Mouse (Mus musculus) megakaryocyte, embryonic 14.5 days (primary cell): Measurements from ENCODE around the gene Hacl1. TPM values are rescaled to one million over a fixed set of nuclear protein-coding genes. Genes with fewer than 3 reads are reported as not detected.
A peak's percentile ranks its signal among the peaks of the same experiment; 100 is the strongest.

Experiments used
- H3K27me3 ChIP-seq: replicated peaks from 2 replicates; pipeline ENCODE3; 2012; ENCODE audit warnings: inconsistent platforms
- H3K36me3 ChIP-seq: replicated peaks from 2 replicates; pipeline ENCODE3; 2012; ENCODE audit warnings: low read length, inconsistent platforms, mixed read lengths
- H3K4me1 ChIP-seq: 2 replicates; pipeline ENCODE4 v1.6.1; 2012; ENCODE audit warnings: inconsistent platforms
- H3K4me3 ChIP-seq: replicated peaks from 2 replicates; pipeline ENCODE3; 2012; ENCODE audit warnings: moderate library complexity, mild to moderate bottlenecking, inconsistent platforms
- H3K9me3 ChIP-seq: 2 replicates; pipeline ENCODE4 v1.6.1; 2012; ENCODE audit warnings: inconsistent platforms
- FLI1 ChIP-seq: IDR thresholded peaks from 2 replicates; pipeline ENCODE4 v1.6.1; 2012; ENCODE audit warnings: low read length, inconsistent platforms, mixed read lengths
- GATA1 ChIP-seq: IDR thresholded peaks from 3 replicates; pipeline ENCODE4 v1.6.1; 2012; ENCODE audit warnings: mixed read lengths, low read length, inconsistent platforms, borderline replicate concordance
- polyA plus RNA-seq: library from polyadenylated mRNA; stranded (reverse); fragments of >175 nt; gene quantifications from 2 replicates; pipeline ENCODE4 v1.2.3, GENCODE M21; 2012; ENCODE audit warnings: low replicate concordance; ENCODE audit not compliant: insufficient read depth

Hacl1 gene
- polyA plus RNA-seq, 1 experiment: 2.9 TPM

DNA sequence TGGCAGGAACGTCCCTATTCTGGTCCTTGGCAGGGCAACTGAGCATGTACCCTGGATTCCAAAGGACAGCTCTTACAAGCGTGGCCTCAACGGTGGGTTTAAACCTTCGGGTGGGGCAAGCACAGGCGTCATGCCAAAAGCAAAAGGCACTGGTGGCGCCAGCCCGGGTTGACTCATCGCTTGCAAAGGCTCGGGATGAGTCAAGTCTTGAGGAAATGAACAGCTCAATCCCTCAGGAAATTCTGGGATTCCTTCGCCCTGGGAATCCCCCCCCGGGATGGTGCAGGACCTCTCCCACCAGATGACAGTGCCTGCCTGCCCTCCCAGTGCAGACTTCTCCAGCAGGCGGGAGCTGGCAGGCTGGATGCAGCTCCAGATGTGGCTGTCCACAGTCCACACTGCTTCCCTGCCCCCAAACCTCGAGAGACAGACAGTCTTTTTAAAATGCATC is 28.1 kb upstream of the Hacl1 start:
- peaks cover 95% of the 10 kb centered on the region for H3K4me1 ChIP-seq
- no peak for TF ChIP-seq GATA1
- TF ChIP-seq FLI1: no peak
- H3K36me3 ChIP-seq: peaks cover 34% of the 10 kb centered on the region
- no peaks in the 10 kb centered on the region for H3K27me3 ChIP-seq
- 0 out of 2 replicates have a peak, but pooled peaks cover 5% of the 10 kb centered on the region for H3K9me3 ChIP-seq
- H3K4me3 ChIP-seq: peak overlapping the region; percentile 89

DNA sequence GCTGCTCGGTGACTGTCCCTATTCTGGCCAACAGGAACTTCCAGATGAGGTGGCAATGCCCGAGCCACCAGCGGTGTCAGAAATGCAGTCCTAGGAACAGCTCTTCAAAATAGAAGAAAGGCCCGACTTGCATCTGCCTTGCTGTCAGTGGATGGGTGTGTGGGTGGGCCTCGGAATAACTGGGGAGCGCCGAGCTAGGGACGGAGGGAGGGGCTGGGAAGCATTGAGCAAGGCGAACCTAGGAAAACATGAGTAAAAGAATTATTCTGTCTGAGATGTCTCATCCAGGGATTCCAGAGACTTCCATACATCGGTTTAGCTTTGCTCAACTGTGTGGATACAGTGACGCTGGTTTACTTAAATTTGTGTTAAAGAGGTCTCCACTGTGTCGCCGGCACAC is 27.2 kb upstream of the Hacl1 start:
- TF ChIP-seq GATA1 (no peak), FLI1 (no peak)
- H3K36me3 ChIP-seq: peaks cover 39% of the 10 kb centered on the region
- peak overlapping the region; percentile 21 for H3K4me3 ChIP-seq
- peaks cover 99% of the 10 kb centered on the region for H3K4me1 ChIP-seq
- H3K9me3 ChIP-seq: 0 out of 2 replicates have a peak, but pooled peaks cover 5% of the 10 kb centered on the region
- H3K27me3 ChIP-seq: no peaks in the 10 kb centered on the region

GRCm38 (mm10) chr14:31667741-31668140 is 26.7 kb upstream of the Hacl1 start:
- Histone ChIP-seq H3K36me3 (peaks cover 39% of the 10 kb centered on the region), H3K9me3 (0 out of 2 replicates have a peak, but pooled peaks cover 5% of the 10 kb centered on the region), H3K27me3 (no peaks in the 10 kb centered on the region), H3K4me3 (no peak overlapping the region), H3K4me1 (peaks cover 99% of the 10 kb centered on the region)
- no peak for TF ChIP-seq GATA1
- no peak for TF ChIP-seq FLI1

DNA sequence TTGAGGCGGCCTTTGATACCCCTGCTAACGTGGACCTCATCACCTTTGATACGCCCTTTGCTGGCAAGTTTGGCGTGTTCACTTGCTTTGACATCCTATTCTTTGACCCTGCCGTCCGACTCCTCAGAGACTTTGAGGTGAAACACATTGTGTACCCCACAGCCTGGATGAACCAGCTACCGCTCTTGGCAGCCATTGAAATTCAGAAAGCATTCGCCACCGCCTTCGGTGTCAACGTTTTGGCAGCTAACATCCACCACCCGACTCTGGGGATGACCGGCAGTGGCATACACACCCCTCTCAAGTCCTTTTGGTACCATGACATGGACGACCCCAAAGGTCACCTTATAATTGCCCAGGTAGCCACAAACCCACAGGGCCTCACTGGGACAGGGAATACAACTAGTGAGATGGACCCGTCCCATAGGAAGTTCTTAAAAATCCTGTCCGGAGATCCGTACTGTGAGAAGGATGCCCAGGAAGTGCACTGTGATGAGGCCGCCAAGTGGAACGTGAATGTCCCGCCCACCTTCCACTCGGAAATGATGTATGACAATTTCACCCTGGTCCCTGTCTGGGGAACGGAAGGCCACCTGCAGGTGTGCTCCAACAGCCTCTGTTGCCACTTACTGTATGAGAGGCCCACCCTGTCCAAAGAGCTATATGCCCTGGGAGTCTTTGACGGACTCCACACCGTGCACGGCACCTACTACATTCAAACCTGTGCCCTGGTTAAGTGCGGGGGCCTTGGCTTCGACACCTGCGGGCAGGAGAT is 26.0 kb upstream of the Hacl1 start:
- Histone ChIP-seq H3K4me1 (peaks cover 99% of the 10 kb centered on the region), H3K27me3 (no peaks in the 10 kb centered on the region), H3K36me3 (peaks cover 41% of the 10 kb centered on the region), H3K9me3 (0 out of 2 replicates have a peak, but pooled peaks cover 5% of the 10 kb centered on the region), H3K4me3 (peak overlapping the region; percentile 50)
- TF ChIP-seq FLI1: no peak
- TF ChIP-seq GATA1: no peak

GRCm38 (mm10) chr14:31665566-31665940 is 24.5 kb upstream of the Hacl1 start:
- Histone ChIP-seq H3K4me3 (peak overlapping the region; percentile 23), H3K36me3 (peaks cover 44% of the 10 kb centered on the region), H3K27me3 (no peaks in the 10 kb centered on the region), H3K4me1 (peaks cover 99% of the 10 kb centered on the region), H3K9me3 (0 out of 2 replicates have a peak, but pooled peaks cover 5% of the 10 kb centered on the region)
- TF ChIP-seq FLI1: no peak
- no peak for TF ChIP-seq GATA1

GRCm38 (mm10) chr14:31664903-31665565 is 23.9 kb upstream of the Hacl1 start:
- Histone ChIP-seq H3K4me1 (peaks cover 99% of the 10 kb centered on the region), H3K4me3 (peak overlapping the region; percentile 74), H3K9me3 (0 out of 2 replicates have a peak, but pooled peaks cover 5% of the 10 kb centered on the region), H3K27me3 (no peaks in the 10 kb centered on the region), H3K36me3 (peaks cover 44% of the 10 kb centered on the region)
- TF ChIP-seq FLI1 (no peak), GATA1 (no peak)

GRCm38 (mm10) chr14:31664100-31664902 is 23.2 kb upstream of the Hacl1 start:
- Histone ChIP-seq H3K27me3 (no peaks in the 10 kb centered on the region), H3K9me3 (0 out of 2 replicates have a peak, but pooled peaks cover 5% of the 10 kb centered on the region), H3K36me3 (peaks cover 44% of the 10 kb centered on the region), H3K4me1 (peaks cover 99% of the 10 kb centered on the region), H3K4me3 (peak overlapping the region; percentile 90)
- no peak for TF ChIP-seq FLI1
- no peak for TF ChIP-seq GATA1

DNA sequence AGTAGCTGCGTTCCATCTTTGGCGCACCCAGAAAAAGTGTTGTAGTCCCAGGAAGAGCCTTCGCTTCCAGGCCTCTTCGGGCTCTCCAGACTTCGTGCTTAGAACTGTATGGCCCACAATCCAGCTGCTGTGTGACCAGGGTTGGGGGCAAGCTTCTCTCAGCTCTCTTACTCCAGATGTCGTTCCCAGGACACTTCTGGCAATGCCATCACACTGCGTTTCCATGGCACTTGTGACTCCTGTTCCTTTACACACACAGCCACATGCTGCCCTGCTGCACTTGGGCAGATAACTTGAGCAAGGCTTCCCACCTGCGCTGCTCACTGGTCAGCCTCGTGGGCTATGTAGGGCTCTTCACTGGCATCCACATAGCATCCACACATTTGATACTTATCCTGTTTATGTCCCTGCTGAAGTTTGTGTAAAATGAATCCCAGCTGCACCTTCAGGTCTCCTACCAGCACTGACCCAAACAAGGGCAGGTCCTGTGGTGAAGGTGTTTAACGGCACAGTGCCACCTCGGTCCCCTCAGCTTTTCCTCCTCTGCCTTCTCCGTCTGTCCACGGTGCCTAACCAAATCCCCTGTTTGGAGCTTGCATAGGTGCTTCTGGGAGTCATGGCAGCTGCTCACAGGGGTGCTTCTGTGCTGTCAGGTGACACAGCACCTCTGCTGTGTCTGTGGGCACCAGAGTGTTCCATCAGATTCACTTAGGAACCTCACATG is 22.5 kb upstream of the Hacl1 start:
- Histone ChIP-seq H3K27me3 (no peaks in the 10 kb centered on the region), H3K36me3 (peaks cover 45% of the 10 kb centered on the region), H3K4me3 (peak overlapping the region; percentile 90), H3K9me3 (0 out of 2 replicates have a peak, but pooled peaks cover 5% of the 10 kb centered on the region), H3K4me1 (peaks cover 99% of the 10 kb centered on the region)
- no peak for TF ChIP-seq FLI1
- no peak for TF ChIP-seq GATA1
